Mouse (Mus musculus): ENCODE measurements at regions not wholly inside any gene's neighbourhood (a gene's known extent, or its start where the extent isn't known, plus 50 kb on each side); places are given as distances from the start of the nearest gene placed in this dataset.
A peak's percentile ranks its signal among the peaks of the same experiment; 100 is the strongest.

- no peaks in the 10 kb centered on the region for H3K9me3 ChIP-seq (ENCODE audit: control insufficient read depth, low read length)
- no peak overlapping the region for H3K4me3 ChIP-seq (ENCODE audit: low read depth, low read length)
- no peaks in the 10 kb centered on the region for H3K36me3 ChIP-seq (ENCODE audit: control insufficient read depth, insufficient read depth, low read length)
- H3K27ac ChIP-seq (replicated peaks; ENCODE audit: low read depth, low read length), result no peak overlapping the region
- 87% methylated on average over 8 of the region's 8 CpGs for WGBS
- no peak overlapping the region for H3K9ac ChIP-seq (ENCODE audit: low read length)
- H3K4me1 ChIP-seq (ENCODE audit: control insufficient read depth, insufficient read depth, low read length), result no peaks in the 10 kb centered on the region
- DNase-seq (ENCODE audit: low spot score), result no peak
- no peak overlapping the region for H3K4me2 ChIP-seq (ENCODE audit: low read depth, severe bottlenecking)
- H3K27me3 ChIP-seq (ENCODE audit: control insufficient read depth, insufficient read depth, low read length), result no peaks in the 10 kb centered on the region
- no peak for ATAC-seq (ENCODE audit: insufficient number of reproducible peaks, low FRiP score, low TSS enrichment, low read depth)
Measured at GRCm38 (mm10) chr14:79849617-79850435, 78.7 kb upstream of the Pcdh8 start.

- Histone ChIP-seq H3K36me3 (ENCODE audit: control insufficient read depth, insufficient read depth, low read length) (no peaks in the 10 kb centered on the region), H3K9ac (ENCODE audit: low read length) (no peak overlapping the region), H3K27me3 (ENCODE audit: control insufficient read depth, insufficient read depth, low read length) (no peaks in the 10 kb centered on the region), H3K4me1 (ENCODE audit: control insufficient read depth, insufficient read depth, low read length) (no peaks in the 10 kb centered on the region), H3K9me3 (ENCODE audit: control insufficient read depth, low read length) (no peaks in the 10 kb centered on the region), H3K4me2 (ENCODE audit: low read depth, severe bottlenecking) (no peak overlapping the region), H3K4me3 (ENCODE audit: low read depth, low read length) (no peak overlapping the region), H3K27ac (replicated peaks; ENCODE audit: low read depth, low read length) (no peak overlapping the region)
- no peak for ATAC-seq (ENCODE audit: insufficient number of reproducible peaks, low FRiP score, low TSS enrichment, low read depth)
- 86% methylated on average over 4 of the region's 4 CpGs for WGBS
- no peak for DNase-seq (ENCODE audit: low spot score)
Measured at GRCm38 (mm10) chr14:79848116-79848515, 77.0 kb upstream of the Pcdh8 start.

GRCm38 (mm10) chr14:79844306-79844705 lies 73.2 kb upstream of the Pcdh8 start:
- H3K36me3 ChIP-seq (ENCODE audit: control insufficient read depth, insufficient read depth, low read length), result no peaks in the 10 kb centered on the region
- H3K4me3 ChIP-seq (ENCODE audit: low read depth, low read length), result no peak overlapping the region
- no peak for DNase-seq (ENCODE audit: low spot score)
- H3K27me3 ChIP-seq (ENCODE audit: control insufficient read depth, insufficient read depth, low read length), result no peaks in the 10 kb centered on the region
- no peak overlapping the region for H3K27ac ChIP-seq (replicated peaks; ENCODE audit: low read depth, low read length)
- no peak for ATAC-seq (ENCODE audit: insufficient number of reproducible peaks, low FRiP score, low TSS enrichment, low read depth)
- H3K4me1 ChIP-seq (ENCODE audit: control insufficient read depth, insufficient read depth, low read length), result no peaks in the 10 kb centered on the region
- H3K9me3 ChIP-seq (ENCODE audit: control insufficient read depth, low read length), result no peaks in the 10 kb centered on the region
- 88% methylated on average over 5 of the region's 5 CpGs for whole genome bisulfite sequencing
- no peak overlapping the region for H3K9ac ChIP-seq (ENCODE audit: low read length)
- no peak overlapping the region for H3K4me2 ChIP-seq (ENCODE audit: low read depth, severe bottlenecking)

- ATAC-seq (ENCODE audit: insufficient number of reproducible peaks, low FRiP score, low TSS enrichment, low read depth), result no peak
- H3K27me3 ChIP-seq (ENCODE audit: control insufficient read depth, insufficient read depth, low read length), result 0 out of 2 replicates have a peak, but pooled peaks cover 2% of the 10 kb centered on the region
- H3K36me3 ChIP-seq (ENCODE audit: control insufficient read depth, insufficient read depth, low read length), result no peaks in the 10 kb centered on the region
- no peaks in the 10 kb centered on the region for H3K9me3 ChIP-seq (ENCODE audit: control insufficient read depth, low read length)
- 16% methylated on average over 13 of the region's 13 CpGs for WGBS
- no peak overlapping the region for H3K27ac ChIP-seq (replicated peaks; ENCODE audit: low read depth, low read length)
- no peak overlapping the region for H3K4me2 ChIP-seq (ENCODE audit: low read depth, severe bottlenecking)
- peak; percentile 48 for DNase-seq (ENCODE audit: low spot score)
- no peaks in the 10 kb centered on the region for H3K4me1 ChIP-seq (ENCODE audit: control insufficient read depth, insufficient read depth, low read length)
- no peak overlapping the region for H3K4me3 ChIP-seq (ENCODE audit: low read depth, low read length)
- no peak overlapping the region for H3K9ac ChIP-seq (ENCODE audit: low read length)
Measured at GRCm38 (mm10) chr14:79843135-79843550, 72.0 kb upstream of the Pcdh8 start.

GRCm38 (mm10) chr14:79842734-79843133 lies 71.6 kb upstream of the Pcdh8 start:
- no peaks in the 10 kb centered on the region for H3K36me3 ChIP-seq (ENCODE audit: control insufficient read depth, insufficient read depth, low read length)
- H3K4me2 ChIP-seq (ENCODE audit: low read depth, severe bottlenecking), result no peak overlapping the region
- no peaks in the 10 kb centered on the region for H3K4me1 ChIP-seq (ENCODE audit: control insufficient read depth, insufficient read depth, low read length)
- H3K4me3 ChIP-seq (ENCODE audit: low read depth, low read length), result no peak overlapping the region
- ATAC-seq (ENCODE audit: insufficient number of reproducible peaks, low FRiP score, low TSS enrichment, low read depth) (no peak), DNase-seq (ENCODE audit: low spot score) (no peak)
- H3K27me3 ChIP-seq (ENCODE audit: control insufficient read depth, insufficient read depth, low read length), result 0 out of 2 replicates have a peak, but pooled peaks cover 2% of the 10 kb centered on the region
- H3K9me3 ChIP-seq (ENCODE audit: control insufficient read depth, low read length), result no peaks in the 10 kb centered on the region
- no peak overlapping the region for H3K9ac ChIP-seq (ENCODE audit: low read length)
- 52% methylated on average over 3 of the region's 3 CpGs for WGBS
- no peak overlapping the region for H3K27ac ChIP-seq (replicated peaks; ENCODE audit: low read depth, low read length)

- Histone ChIP-seq H3K4me3 (ENCODE audit: low read depth, low read length) (no peak overlapping the region), H3K9ac (ENCODE audit: low read length) (no peak overlapping the region), H3K27me3 (ENCODE audit: control insufficient read depth, insufficient read depth, low read length) (0 out of 2 replicates have a peak, but pooled peaks cover 2% of the 10 kb centered on the region), H3K27ac (replicated peaks; ENCODE audit: low read depth, low read length) (no peak overlapping the region), H3K4me2 (ENCODE audit: low read depth, severe bottlenecking) (no peak overlapping the region), H3K9me3 (ENCODE audit: control insufficient read depth, low read length) (no peaks in the 10 kb centered on the region), H3K36me3 (ENCODE audit: control insufficient read depth, insufficient read depth, low read length) (no peaks in the 10 kb centered on the region), H3K4me1 (ENCODE audit: control insufficient read depth, insufficient read depth, low read length) (no peaks in the 10 kb centered on the region)
- 81% methylated on average over 5 of the region's 5 CpGs for WGBS
- ATAC-seq (ENCODE audit: insufficient number of reproducible peaks, low FRiP score, low TSS enrichment, low read depth) (no peak), DNase-seq (ENCODE audit: low spot score) (no peak)
Measured at GRCm38 (mm10) chr14:79837101-79837500, 66.0 kb upstream of the Pcdh8 start.

GRCm38 (mm10) chr14:79836186-79836585 lies 65.1 kb upstream of the Pcdh8 start:
- Histone ChIP-seq H3K36me3 (ENCODE audit: control insufficient read depth, insufficient read depth, low read length) (no peaks in the 10 kb centered on the region), H3K9me3 (ENCODE audit: control insufficient read depth, low read length) (no peaks in the 10 kb centered on the region), H3K4me2 (ENCODE audit: low read depth, severe bottlenecking) (no peak overlapping the region), H3K9ac (ENCODE audit: low read length) (no peak overlapping the region), H3K27ac (replicated peaks; ENCODE audit: low read depth, low read length) (no peak overlapping the region), H3K4me1 (ENCODE audit: control insufficient read depth, insufficient read depth, low read length) (no peaks in the 10 kb centered on the region), H3K4me3 (ENCODE audit: low read depth, low read length) (no peak overlapping the region), H3K27me3 (ENCODE audit: control insufficient read depth, insufficient read depth, low read length) (0 out of 2 replicates have a peak, but pooled peaks cover 2% of the 10 kb centered on the region)
- no peak for ATAC-seq (ENCODE audit: insufficient number of reproducible peaks, low FRiP score, low TSS enrichment, low read depth)
- 93% methylated on average over 5 of the region's 6 CpGs for WGBS
- no peak for DNase-seq (ENCODE audit: low spot score)

GRCm38 (mm10) chr14:79824670-79825446 lies 53.7 kb upstream of the Pcdh8 start:
- no peak for DNase-seq (ENCODE audit: low spot score)
- Histone ChIP-seq H3K27ac (replicated peaks; ENCODE audit: low read depth, low read length) (no peak overlapping the region), H3K27me3 (ENCODE audit: control insufficient read depth, insufficient read depth, low read length) (no peaks in the 10 kb centered on the region), H3K9ac (ENCODE audit: low read length) (no peak overlapping the region), H3K36me3 (ENCODE audit: control insufficient read depth, insufficient read depth, low read length) (no peaks in the 10 kb centered on the region), H3K4me3 (ENCODE audit: low read depth, low read length) (no peak overlapping the region), H3K4me1 (ENCODE audit: control insufficient read depth, insufficient read depth, low read length) (no peaks in the 10 kb centered on the region), H3K9me3 (ENCODE audit: control insufficient read depth, low read length) (no peaks in the 10 kb centered on the region), H3K4me2 (ENCODE audit: low read depth, severe bottlenecking) (no peak overlapping the region)
- 89% methylated on average over 11 of the region's 11 CpGs for WGBS
- no peak for ATAC-seq (ENCODE audit: insufficient number of reproducible peaks, low FRiP score, low TSS enrichment, low read depth)

Measured in limb, embryonic 11.5 days (tissue).